Mouse (Mus musculus): ENCODE measurements around the gene Gm10251.
"Not testable (repeated sequence)": the region's sequence is repeated elsewhere in the genome, so short reads cannot be mapped to it uniquely, and the experiment has no call there.

The Gm10251 gene

DNA sequence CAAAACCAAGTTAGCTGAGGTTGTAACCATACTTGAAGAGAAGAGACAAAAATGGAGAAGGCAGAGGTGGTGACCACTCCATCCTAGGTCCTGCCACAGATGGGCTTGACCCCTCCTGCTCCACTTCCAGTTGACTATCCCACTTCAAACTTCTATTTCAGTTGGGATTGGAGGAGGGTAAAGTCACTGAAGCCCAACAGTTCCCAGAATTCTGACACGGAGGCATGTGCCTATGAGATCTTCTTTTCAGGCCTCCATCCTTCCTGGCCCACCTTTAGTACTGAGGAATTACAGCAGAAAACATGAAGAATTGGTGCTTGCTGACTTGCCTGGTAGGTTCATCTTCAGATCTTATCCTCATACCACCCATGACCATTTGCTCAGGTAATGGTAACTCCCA is at the start of gene Gm10251:
Gm10251 (minus strand) TSS at position 101 of the 400 bp plus-strand sequence.
- not testable (repeated sequence) for DNase-seq (ENCODE audit: low spot score in 2 of 2)

DNA sequence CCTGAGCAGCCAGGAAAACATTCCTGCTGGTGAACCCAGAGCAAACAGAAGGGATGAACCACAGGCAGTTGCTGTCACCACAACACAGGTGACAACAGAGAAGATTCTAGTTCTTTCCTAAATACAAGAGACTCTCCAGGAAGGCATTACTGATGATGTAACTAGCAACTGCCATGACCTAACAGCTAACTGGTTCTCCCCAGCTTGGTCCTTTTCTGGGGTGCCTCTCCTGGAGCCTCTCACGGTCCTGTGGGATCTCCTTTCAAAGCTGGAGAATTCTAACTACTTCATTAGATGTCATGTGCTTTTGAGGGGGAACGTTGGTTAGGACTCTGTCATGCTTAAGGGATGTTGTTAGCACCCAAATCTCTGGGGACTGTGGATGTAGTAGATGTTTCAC is 36.2 kb upstream of the Gm10251 start, which contains the start of gene Gm8050:
Gm8050 (minus strand) TSS at position 101 of the 400 bp plus-strand sequence.
- DNase-seq (ENCODE audit: low spot score in 2 of 2) = not testable (repeated sequence)

DNA sequence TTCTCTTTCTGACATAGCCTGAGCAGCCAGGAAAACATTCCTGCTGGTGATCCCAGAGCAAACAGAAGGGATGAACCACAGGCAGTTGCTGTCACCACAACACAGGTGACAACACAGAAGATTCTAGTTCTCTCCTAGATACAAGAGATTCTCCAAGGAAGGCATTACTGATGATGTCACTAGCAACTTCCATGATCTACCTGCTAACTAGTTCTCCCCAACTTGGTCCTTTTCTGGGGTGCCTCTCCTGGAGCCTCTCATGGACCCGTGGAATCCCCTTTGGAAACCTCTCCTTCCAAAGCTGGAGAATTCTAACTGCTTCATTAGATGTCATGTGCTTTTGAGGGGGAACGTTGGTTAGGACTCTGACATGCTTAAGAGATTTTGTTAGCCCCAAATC is 61.7 kb downstream of the Gm10251 start, which contains the start of gene Gm3460:
Gm3460 (minus strand) TSS at position 101 of the 400 bp plus-strand sequence.
- DNase-seq (ENCODE audit: low spot score in 2 of 2) = not testable (repeated sequence)

DNA sequence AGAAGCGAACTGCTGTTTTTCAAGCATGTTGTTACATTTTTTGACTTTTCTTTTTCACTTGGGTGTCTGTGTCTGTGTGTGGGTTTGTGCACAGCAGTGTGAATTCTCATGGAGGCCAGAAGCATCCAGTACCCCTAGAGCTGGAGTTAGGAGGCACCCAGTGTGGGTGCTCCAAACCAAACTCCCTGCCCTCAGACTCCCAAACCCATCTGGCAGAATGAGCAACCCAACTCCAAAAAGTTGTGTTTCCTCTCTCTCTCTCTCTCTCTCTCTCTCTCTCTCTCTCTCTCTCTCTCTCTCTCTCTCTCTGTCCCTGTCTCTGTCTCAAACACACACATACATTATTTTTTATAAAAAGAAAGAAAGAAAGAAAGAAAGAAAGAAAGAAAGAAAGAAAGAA is 77.5 kb downstream of the Gm10251 start:
- peak; percentile 2 to 3 for DNase-seq (ENCODE audit: low spot score in 2 of 2)

DNA sequence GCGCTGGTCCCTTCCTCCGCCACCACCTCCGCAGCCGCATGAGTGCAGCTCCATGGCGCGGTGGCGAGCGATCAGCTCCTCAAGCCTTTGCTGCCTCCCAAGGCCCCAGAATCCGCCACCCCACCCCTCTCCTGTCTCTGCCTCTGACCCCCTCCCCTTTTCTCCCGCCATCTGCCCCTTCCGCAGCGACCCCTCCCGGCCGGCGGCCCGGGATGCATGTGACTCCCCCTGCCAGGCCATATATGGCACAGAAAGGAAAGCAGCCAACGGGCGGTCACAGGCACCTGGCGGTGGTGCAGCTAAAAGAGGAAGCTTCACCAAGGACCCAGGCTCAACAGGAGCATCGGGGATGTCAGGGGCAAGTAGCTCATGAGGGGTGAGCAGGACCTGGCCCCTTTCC is 79.0 kb downstream of the Gm10251 start:
- DNase-seq (ENCODE audit: low spot score in 2 of 2) = peak; percentile 4 to 10

DNA sequence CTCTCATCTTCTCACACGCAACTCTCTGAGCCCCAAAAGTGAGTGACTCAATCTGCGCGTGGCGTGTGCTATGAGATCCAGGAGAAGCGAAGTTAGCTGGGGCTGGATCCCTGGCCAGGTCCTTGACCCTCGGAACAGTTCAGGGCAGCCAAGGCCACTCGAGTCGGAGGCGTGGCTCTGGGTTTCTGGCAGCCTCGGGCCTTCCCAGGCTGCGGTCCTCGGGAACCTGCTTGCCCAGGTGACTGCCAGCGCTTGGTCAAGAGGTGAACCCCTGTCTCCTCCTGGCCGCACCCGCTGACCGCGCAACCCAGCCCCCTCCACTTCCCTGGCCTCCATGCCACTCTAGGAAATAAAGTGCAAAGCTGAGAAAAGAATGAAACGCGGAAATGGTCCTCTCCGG is 79.4 kb downstream of the Gm10251 start:
- DNase-seq (ENCODE audit: low spot score in 2 of 2) = not testable (repeated sequence)

DNA sequence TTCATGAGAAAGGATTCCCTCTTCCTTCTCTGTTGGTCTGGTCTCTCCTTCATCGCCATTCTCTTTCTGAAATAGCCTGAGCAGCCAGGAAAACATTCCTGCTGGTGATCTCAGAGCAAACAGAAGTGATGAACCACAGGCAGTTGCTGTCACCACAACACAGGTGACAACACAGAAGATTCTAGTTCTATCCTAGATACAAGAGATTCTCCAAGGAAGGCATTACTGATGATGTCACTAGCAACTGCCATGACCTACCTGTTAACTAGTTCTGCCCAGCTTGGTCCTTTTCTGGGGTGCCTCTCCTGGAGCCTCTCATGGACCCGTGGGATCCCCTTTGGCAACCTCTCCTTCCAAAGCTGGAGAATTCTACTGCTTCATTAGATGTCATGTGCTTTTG is 93.5 kb downstream of the Gm10251 start, which contains the start of gene Gm3629:
Gm3629 (minus strand) TSS at position 101 of the 400 bp plus-strand sequence.
- not testable (repeated sequence) for DNase-seq (ENCODE audit: low spot score in 2 of 2)
